Mouse (Mus musculus) liver, embryonic 16.5 days (tissue): ENCODE data around the gene Miip. TPM values are rescaled to one million over a fixed set of nuclear protein-coding genes. Genes with fewer than 3 reads are reported as not detected.
A peak's percentile ranks its signal among the peaks of the same experiment; 100 is the strongest.
"Not testable (repeated sequence)": the region's sequence is repeated elsewhere in the genome, so short reads cannot be mapped to it uniquely, and the experiment has no call there.

Source experiments
- ATAC-seq: fragments of 200-750 bp; cut with Nextera tagmentation; 2 replicates; pipeline ENCODE4 v1.8.0; 2017; ENCODE audit warnings: low read depth, mild to moderate bottlenecking, moderate number of reproducible peaks, moderate library complexity
- H3K27ac ChIP-seq: fragments of 300-500 bp; sonication (generic); 2 replicates; pipeline ENCODE4 v1.5.1; 2014; ENCODE audit warnings: mild to moderate bottlenecking, low read length
- H3K27me3 ChIP-seq: fragments of 300-500 bp; sonication (generic); 2 replicates; pipeline ENCODE4 v1.6.1; 2014; ENCODE audit warnings: low read depth, low read length, mixed read lengths; ENCODE audit not compliant: control insufficient read depth, insufficient read depth
- H3K36me3 ChIP-seq: fragments of 300-500 bp; sonication (generic); 2 replicates; pipeline ENCODE4 v1.6.1; 2014; ENCODE audit warnings: mild to moderate bottlenecking; ENCODE audit not compliant: control insufficient read depth, insufficient read depth
- H3K4me1 ChIP-seq: fragments of 300-500 bp; sonication (generic); 2 replicates; pipeline ENCODE4 v1.6.1; 2014; ENCODE audit warnings: low read depth, low read length, mixed read lengths; ENCODE audit not compliant: control insufficient read depth
- H3K4me2 ChIP-seq: fragments of 300-500 bp; sonication (generic); 2 replicates; pipeline ENCODE4 v1.6.1; 2014; ENCODE audit warnings: low read depth, low read length, mixed read lengths
- H3K4me3 ChIP-seq: fragments of 300-500 bp; sonication (generic); 2 replicates; pipeline ENCODE4 v1.5.1; 2014; ENCODE audit warnings: low read depth, mild to moderate bottlenecking, low read length
- H3K9ac ChIP-seq: fragments of 300-500 bp; sonication (generic); 2 replicates; pipeline ENCODE4 v1.6.1; 2014; ENCODE audit warnings: low read depth, low read length
- H3K9me3 ChIP-seq: fragments of 300-500 bp; sonication (generic); replicated peaks from 2 replicates; pipeline ENCODE4 v1.6.1; 2016; ENCODE audit warnings: low read length; ENCODE audit not compliant: control insufficient read depth
- WGBS: fragments of 180-500 bp; shearing (Covaris S2); extraction: QIAGEN DNeasy Blood & Tissue Kit; methylation state at CpG from one replicate; pipeline ENCODE4 v1.1.7; 2014; ENCODE audit not compliant: insufficient replicate concordance; 5-methylcytosine and 5-hydroxymethylcytosine counted together
- polyA plus RNA-seq: library from polyadenylated mRNA; unstranded; fragments of >200 nt; fragmentation: Nextera tagmentation; extraction: Ambion mirVana; gene quantifications from 2 replicates; pipeline ENCODE4 v1.2.1, GENCODE M21; 2015

Miip gene
- polyA plus RNA-seq, 1 experiment from 2014 or later = 29.4 TPM

DNA sequence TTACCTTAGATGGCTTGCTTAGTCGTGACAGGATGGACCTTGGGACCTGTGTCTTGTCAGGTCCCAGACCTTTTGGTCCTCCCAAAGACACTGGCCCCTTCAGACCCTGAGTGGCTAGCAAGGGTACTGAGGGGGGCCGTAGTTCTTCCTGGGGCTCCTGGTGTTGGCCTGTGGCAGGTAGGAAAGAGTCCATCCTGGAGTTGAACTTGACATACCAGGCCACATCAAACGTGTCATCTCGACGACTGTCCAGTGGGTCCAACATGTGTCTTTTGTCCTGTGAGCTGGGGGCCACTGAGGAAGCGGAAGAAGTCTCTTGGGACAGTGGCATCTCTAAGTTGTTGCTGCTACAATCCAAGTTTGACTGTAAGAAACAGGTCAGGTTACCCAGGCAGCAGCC is 3.0 kb downstream of the Miip start:
- Histone ChIP-seq H3K4me1 (peaks cover 25% of the 10 kb centered on the region), H3K9ac (no peak overlapping the region), H3K36me3 (peaks cover 26% of the 10 kb centered on the region), H3K4me3 (no peak overlapping the region), H3K27me3 (no peaks in the 10 kb centered on the region), H3K4me2 (no peak overlapping the region), H3K27ac (no peak overlapping the region), H3K9me3 (no peaks in the 10 kb centered on the region)
- WGBS = 91% methylated on average over 6 of the region's 6 CpGs
- no peak for ATAC-seq

DNA sequence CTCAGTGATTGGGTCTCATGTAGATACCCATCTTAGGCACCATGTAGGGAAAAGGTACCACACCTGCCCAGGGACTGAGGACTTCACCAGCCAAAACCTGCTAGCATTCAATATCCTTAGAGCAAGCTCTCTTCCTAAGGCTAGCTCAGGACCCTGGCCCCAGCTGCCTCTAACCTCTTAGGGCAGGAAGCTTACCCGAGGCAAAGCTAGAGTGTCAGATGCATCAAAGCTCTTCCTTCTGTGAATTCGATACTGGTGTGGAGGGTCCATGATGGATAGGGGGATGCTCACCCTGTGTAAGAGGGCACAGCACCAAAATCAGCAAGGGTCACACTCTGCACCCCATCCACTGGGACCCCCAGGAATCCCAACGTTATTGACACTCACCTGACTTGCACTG is 6.6 kb downstream of the Miip start:
- no peak for ATAC-seq
- H3K4me3 ChIP-seq = no peak overlapping the region
- no peak overlapping the region for H3K27ac ChIP-seq
- peaks cover 26% of the 10 kb centered on the region for H3K36me3 ChIP-seq
- no peak overlapping the region for H3K4me2 ChIP-seq
- WGBS = 86% methylated on average over 3 of the region's 3 CpGs
- H3K9ac ChIP-seq = no peak overlapping the region
- no peaks in the 10 kb centered on the region for H3K9me3 ChIP-seq
- H3K27me3 ChIP-seq = no peaks in the 10 kb centered on the region
- H3K4me1 ChIP-seq = peaks cover 4% of the 10 kb centered on the region

DNA sequence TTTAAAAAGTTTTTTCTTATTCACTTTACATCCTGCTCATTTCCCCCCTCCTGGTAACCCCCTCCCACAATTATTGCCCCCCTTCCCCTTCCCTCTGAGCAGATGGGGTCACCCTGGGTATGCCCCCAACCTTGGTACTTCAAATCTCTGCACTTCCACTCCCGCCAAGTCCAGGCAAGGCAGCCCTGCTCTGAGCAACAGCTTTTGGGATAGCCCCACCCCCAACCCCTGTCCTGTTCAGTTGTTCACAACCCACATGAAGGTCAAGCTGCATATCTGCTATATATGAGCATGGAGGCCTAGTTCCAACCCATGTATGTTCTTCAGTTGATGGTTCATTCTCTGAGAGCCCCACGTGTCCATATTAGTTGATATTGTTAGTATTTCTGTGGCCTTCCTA is 17.8 kb downstream of the Miip start:
- peaks cover 5% of the 10 kb centered on the region for H3K4me1 ChIP-seq
- ATAC-seq = no peak
- H3K9me3 ChIP-seq = no peaks in the 10 kb centered on the region
- H3K4me2 ChIP-seq = no peak overlapping the region
- H3K9ac ChIP-seq = no peak overlapping the region
- no peak overlapping the region for H3K4me3 ChIP-seq
- no peaks in the 10 kb centered on the region for H3K36me3 ChIP-seq
- H3K27me3 ChIP-seq = no peaks in the 10 kb centered on the region
- WGBS = 63% methylated on average over 2 of the region's 2 CpGs
- H3K27ac ChIP-seq = no peak overlapping the region

DNA sequence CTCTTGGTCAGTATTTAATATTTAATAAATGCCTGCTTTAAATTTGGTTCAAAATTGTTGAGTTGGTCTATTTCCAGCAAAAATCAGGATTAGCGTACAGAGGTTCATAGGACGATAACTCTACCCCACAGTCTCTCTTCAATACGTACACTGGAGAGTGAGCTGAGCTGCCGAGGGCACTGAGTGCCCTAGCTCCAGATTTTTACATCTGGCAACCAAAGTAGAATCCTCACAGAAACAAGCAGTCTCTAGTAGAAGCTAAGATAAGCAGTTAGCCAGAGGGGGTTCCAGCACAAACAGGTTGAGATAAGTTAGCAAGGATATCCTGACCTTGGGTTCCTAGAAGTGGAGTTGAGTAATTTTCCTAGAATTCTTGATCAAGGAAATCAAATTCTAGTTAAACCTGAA is 20.0 kb downstream of the Miip start:
- no peaks in the 10 kb centered on the region for H3K27me3 ChIP-seq
- peak overlapping the region; percentile 45; the same call in 1 of the 2 replicates for H3K27ac ChIP-seq
- H3K36me3 ChIP-seq = no peaks in the 10 kb centered on the region
- peak; percentile 51 for ATAC-seq
- H3K9ac ChIP-seq = peak overlapping the region; percentile 58
- H3K4me3 ChIP-seq = peak overlapping the region; percentile 66
- peak overlapping the region; percentile 83 for H3K4me2 ChIP-seq
- WGBS = 4% methylated on average over 4 of the region's 4 CpGs
- H3K9me3 ChIP-seq = no peaks in the 10 kb centered on the region
- peaks cover 5% of the 10 kb centered on the region for H3K4me1 ChIP-seq

DNA sequence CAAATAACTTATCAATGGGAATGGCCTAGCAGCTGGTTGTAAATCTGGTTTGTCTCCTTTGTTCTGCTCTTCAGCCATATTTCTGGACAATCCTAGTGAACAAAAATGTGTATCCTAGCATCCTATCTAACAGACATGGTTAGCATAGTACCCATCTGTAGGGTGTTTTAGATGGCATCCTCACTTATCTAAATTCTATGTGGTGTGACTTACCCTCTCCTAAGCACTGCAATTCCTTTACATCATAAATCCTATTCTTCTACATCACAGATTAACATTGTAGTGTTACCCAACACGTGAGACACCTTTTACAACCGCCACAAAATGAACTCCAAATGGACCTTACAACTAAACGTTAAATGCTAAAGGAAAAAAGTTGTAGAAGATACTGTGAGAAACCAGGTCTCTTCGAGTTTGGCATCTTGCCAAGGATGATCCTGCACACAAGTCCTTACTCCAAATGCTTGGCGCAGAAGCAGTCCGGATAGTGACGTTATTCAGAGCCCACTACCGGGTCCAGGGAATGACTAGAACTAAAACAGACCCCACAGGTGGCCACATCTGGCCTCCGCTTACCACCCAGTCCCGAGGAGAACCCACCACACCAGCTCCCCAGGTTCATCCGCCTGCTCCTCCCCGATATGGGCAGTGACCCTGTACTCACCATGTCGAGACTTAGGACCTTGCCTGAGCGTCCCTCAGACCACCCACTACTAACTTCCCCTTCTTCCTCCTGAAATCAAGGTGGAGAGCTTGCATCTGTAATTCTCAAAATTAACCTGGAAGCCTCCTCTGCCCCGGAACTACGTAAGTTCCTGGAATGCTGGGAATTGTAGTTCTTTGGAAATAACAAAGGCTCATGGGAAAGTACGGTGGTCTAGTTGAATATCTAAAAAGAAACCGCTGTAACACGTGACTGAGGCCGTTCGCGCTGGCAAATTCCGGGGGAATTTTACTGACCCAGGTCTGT is 20.7 kb downstream of the Miip start, which contains the start of gene Zfp933:
TSS of gene Zfp933 (minus strand) at position 753 of the 970 bp plus-strand sequence.
- peak within 1 kb of the TSS; percentile 66 for H3K4me3 ChIP-seq
- H3K4me2 ChIP-seq = peak within 1 kb of the TSS; percentile 83
- 2% methylated on average over 23 of the region's 23 CpGs for WGBS
- H3K9me3 ChIP-seq = no peaks in the 10 kb centered on the region
- H3K27ac ChIP-seq = peak within 1 kb of the TSS; percentile 45; the same call in 1 of the 2 replicates
- H3K4me1 ChIP-seq = peaks cover 5% of the 10 kb centered on the region
- 0 out of 2 replicates have a peak, but pooled peaks cover under 1% of the 10 kb centered on the region for H3K36me3 ChIP-seq
- no peaks in the 10 kb centered on the region for H3K27me3 ChIP-seq
- ATAC-seq = peak; percentile 86
- peak within 1 kb of the TSS; percentile 58 for H3K9ac ChIP-seq

DNA sequence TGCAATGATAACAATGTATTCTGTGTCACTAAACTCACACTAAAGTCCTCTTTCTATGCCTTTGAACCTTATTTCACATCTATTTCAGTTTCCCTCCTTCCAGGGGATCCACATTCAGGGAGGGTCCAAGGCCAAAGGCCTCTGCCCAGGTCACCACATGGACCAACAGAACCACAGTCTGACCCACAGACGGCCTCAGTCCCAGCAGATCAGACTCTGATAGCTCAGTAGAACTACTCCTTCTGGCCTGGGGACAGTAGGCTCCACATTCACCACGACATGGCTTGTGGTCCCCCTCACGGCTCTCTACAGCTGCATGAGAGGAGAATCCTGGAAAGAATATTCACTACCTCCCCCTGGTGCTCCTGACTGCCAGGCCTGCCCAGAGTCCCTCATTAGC is 25.7 kb downstream of the Miip start:
- WGBS = 69% methylated on average over 3 of the region's 3 CpGs
- H3K9me3 ChIP-seq = no peaks in the 10 kb centered on the region; the same call in 1 of the 2 replicates

DNA sequence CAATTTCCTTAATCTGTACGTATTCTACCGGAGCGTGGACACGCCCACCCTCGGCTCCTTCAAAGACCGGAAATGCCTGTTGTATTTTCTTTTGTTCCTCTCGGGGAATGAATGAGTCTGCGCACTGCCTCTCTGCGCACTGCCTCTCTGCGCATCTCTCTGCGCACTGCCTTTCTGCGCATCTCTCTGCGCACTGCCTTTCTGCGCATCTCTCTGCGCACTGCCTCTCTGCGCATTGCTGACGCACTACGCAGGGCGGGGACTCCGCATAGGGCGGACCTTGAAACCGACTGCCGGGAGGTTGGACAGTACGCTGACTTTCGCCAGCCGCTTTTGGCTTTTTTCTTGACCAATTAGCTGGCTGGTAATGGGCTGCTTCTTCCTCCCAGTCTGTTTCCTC is 29.3 kb downstream of the Miip start:
- WGBS = 86% methylated on average over 13 of the region's 26 CpGs
- not testable (repeated sequence) for ATAC-seq, H3K36me3 ChIP-seq, H3K27me3 ChIP-seq, H3K4me3 ChIP-seq, H3K9me3 ChIP-seq, H3K4me1 ChIP-seq, H3K4me2 ChIP-seq, H3K27ac ChIP-seq, H3K9ac ChIP-seq

More for the DNA sequence above, 25.7 kb downstream of the Miip start:
- ATAC-seq = no peak
- no peaks in the 10 kb centered on the region for H3K27me3 ChIP-seq
- H3K4me2 ChIP-seq = no peak overlapping the region
- peaks cover 3% of the 10 kb centered on the region; the same call in 1 of the 2 replicates for H3K36me3 ChIP-seq
- no peak overlapping the region for H3K4me3 ChIP-seq
- H3K27ac ChIP-seq = no peak overlapping the region
- no peak overlapping the region for H3K9ac ChIP-seq
- H3K4me1 ChIP-seq = no peaks in the 10 kb centered on the region; the same call in 1 of the 2 replicates

DNA sequence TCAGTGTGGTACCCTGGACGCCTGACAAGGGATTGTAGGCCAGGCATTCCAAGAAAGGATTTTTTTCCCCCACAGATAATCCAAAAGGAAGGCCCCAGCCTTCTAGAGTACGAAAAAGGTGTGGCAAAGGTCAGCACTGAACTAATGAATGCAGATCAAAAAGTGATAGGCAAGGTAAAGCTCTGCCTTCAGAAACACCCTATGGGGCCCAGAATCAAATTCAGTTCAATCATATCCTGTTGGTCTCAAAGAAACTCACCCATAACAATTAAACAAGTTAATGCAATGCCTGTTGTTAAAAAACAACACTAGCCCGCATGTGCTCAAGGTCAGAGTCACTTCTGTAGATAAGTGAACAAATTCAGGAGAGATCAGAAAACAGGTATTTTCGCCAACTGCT is 44.2 kb downstream of the Miip start:
- no peak for ATAC-seq
- H3K4me2 ChIP-seq = no peak overlapping the region
- H3K4me3 ChIP-seq = no peak overlapping the region
- H3K27ac ChIP-seq = no peak overlapping the region
- H3K9ac ChIP-seq = no peak overlapping the region
- no peaks in the 10 kb centered on the region for H3K4me1 ChIP-seq
- peaks cover 31% of the 10 kb centered on the region for H3K36me3 ChIP-seq
- no peaks in the 10 kb centered on the region for H3K27me3 ChIP-seq
- WGBS = 63% methylated on average over 4 of the region's 4 CpGs
- H3K9me3 ChIP-seq = peaks cover 15% of the 10 kb centered on the region

DNA sequence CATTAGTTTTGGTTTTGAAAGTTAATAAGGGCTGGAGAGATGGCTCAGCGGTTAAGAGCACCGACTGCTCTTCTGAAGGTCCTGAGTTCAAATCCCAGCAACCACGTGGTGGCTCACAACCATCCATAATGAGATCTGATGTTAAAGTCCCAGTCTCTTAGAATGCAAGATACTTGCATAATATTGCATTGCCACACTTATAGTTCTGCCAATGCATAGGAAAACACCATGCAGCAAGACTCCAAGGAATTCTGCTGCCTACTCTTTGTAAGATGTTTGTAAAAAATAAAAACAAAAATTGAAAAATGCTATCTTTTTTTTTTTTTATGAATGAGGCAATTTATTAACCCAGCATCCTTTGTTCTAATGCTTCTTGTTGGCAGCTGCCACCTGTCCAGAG is 47.2 kb downstream of the Miip start:
- not testable (repeated sequence) for H3K27me3 ChIP-seq, H3K4me3 ChIP-seq, H3K4me1 ChIP-seq, H3K4me2 ChIP-seq, ATAC-seq, H3K9ac ChIP-seq, H3K27ac ChIP-seq
- Histone ChIP-seq H3K9me3 (peaks cover 15% of the 10 kb centered on the region), H3K36me3 (peaks cover 13% of the 10 kb centered on the region)
- 69% methylated on average over 3 of the region's 3 CpGs for WGBS
